Comparison of ENCODE assay signal across 18 mouse cellular contexts in the genomic region with DNA sequence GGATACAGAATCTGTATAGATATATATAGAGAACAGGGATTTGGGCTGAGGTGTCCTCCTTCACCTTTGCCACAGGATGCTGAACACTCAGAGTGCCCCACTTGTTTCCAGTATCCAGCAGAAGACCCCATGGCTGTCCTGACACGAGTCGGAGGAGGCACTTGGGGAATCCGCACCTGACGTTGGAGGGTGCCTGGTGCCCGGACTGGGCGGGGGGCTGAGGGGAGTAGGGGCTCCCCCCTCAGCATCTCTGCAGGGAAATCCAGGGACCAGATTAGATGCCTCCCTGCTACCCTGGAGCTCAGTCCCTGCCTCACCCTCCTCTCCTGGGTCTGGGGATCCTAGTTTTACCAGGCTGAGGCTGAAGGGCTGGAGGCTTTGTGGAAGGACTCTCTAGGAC. TPM values are rescaled to one million over a fixed set of nuclear protein-coding genes. Genes with fewer than 3 reads are reported as not detected.
A peak's percentile ranks its signal among the peaks of the same experiment; 100 is the strongest.
DNase-seq lines count a peak whose midpoint lies in the region; ATAC-seq lines count a peak whose summit lies in the region.
"Had no signal": no experiment of that assay in that cellular context is flagged by ENCODE, and none has a peak within 500 bp of the region (broad histone marks: within the 10 kb centered on the region; RNA-seq: fewer than 3 reads in every experiment).

No protein-coding gene starts in this region.

- no peak for ATAC-seq in heart, embryonic 16.5 days (replicated peaks; ENCODE audit: extremely low read depth, insufficient read depth, low FRiP score)
- no peak for ATAC-seq in liver, embryonic 13.5 days (ENCODE audit: low read depth)
- ATAC-seq in liver, embryonic 11.5 days (replicated peaks; ENCODE audit: low FRiP score), result no peak
- no peak for ATAC-seq in neural tube, embryonic 13.5 days (ENCODE audit: low read depth)
- ATAC-seq: forebrain, embryonic 14.5 days; intestine, postnatal 0 days had no signal

- no peak overlapping the region for H3K4me3 ChIP-seq in heart, embryonic 16.5 days (ENCODE audit: low read length)
- no peak overlapping the region for H3K4me3 ChIP-seq in liver, embryonic 13.5 days (replicated peaks)
- H3K4me3 ChIP-seq in liver, embryonic 11.5 days (ENCODE audit: low read depth, low read length), result no peak overlapping the region
- H3K4me3 ChIP-seq in neural tube, embryonic 13.5 days, result no peak overlapping the region
- H3K4me3 ChIP-seq: embryonic facial prominence, embryonic 13.5 days had no signal

- H3K27me3 ChIP-seq in heart, embryonic 16.5 days (ENCODE audit: control insufficient read depth, insufficient read depth, low read length), result no peaks in the 10 kb centered on the region
- peaks cover 7% of the 10 kb centered on the region; the same call in 1 of the 2 replicates for H3K27me3 ChIP-seq in liver, embryonic 13.5 days
- no peaks in the 10 kb centered on the region; the same call in 1 of the 2 replicates for H3K27me3 ChIP-seq in liver, embryonic 11.5 days (replicated peaks; ENCODE audit: control insufficient read depth, insufficient read depth, low read length)
- H3K27me3 ChIP-seq in neural tube, embryonic 13.5 days, result no peaks in the 10 kb centered on the region
- H3K27me3 ChIP-seq: CH12.LX; embryonic facial prominence, embryonic 13.5 days had no signal

- H3K4me2 ChIP-seq in heart, embryonic 16.5 days (ENCODE audit: low read depth, low read length), result no peak overlapping the region
- H3K4me2 ChIP-seq in liver, embryonic 13.5 days, result no peak overlapping the region
- no peak overlapping the region for H3K4me2 ChIP-seq in liver, embryonic 11.5 days
- H3K4me2 ChIP-seq in neural tube, embryonic 13.5 days, result no peak overlapping the region
- H3K4me2 ChIP-seq: embryonic facial prominence, embryonic 13.5 days had no signal

- H3K27ac ChIP-seq in heart, embryonic 16.5 days (ENCODE audit: low read length), result no peak overlapping the region
- H3K27ac ChIP-seq in liver, embryonic 13.5 days, result no peak overlapping the region; the same call in 1 of the 2 replicates
- no peak overlapping the region for H3K27ac ChIP-seq in liver, embryonic 11.5 days (ENCODE audit: low read depth, low read length)
- 0 out of 2 replicates have a peak overlapping the region, but pooled peaks have one; percentile 24 for H3K27ac ChIP-seq in neural tube, embryonic 13.5 days (replicated peaks)
- H3K27ac ChIP-seq: embryonic facial prominence, embryonic 13.5 days had no signal

- intact Hi-C loops in heart, postnatal 10 days (cut with DNase I), result no loop called here

- H3K4me1 ChIP-seq in heart, embryonic 16.5 days (ENCODE audit: control insufficient read depth, insufficient read depth, low read length), result peaks cover 40% of the 10 kb centered on the region
- peaks cover 61% of the 10 kb centered on the region for H3K4me1 ChIP-seq in liver, embryonic 13.5 days (replicated peaks)
- peaks cover 30% of the 10 kb centered on the region for H3K4me1 ChIP-seq in liver, embryonic 11.5 days (replicated peaks; ENCODE audit: control insufficient read depth, insufficient read depth, low read length)
- H3K4me1 ChIP-seq in neural tube, embryonic 13.5 days (replicated peaks), result peaks cover 17% of the 10 kb centered on the region

- peak; percentile 92 for DNase-seq in heart, adult 11 months
- no peak for DNase-seq in heart, postnatal 10 days
- no peak for DNase-seq in heart, adult 9 months (ENCODE audit: low spot score in 2 of 2)
- no peak for DNase-seq in liver, embryonic 13.5 days
- DNase-seq in liver, embryonic 11.5 days (ENCODE audit: low spot score), result no peak
- DNase-seq: adrenal gland, adult 2 months; adrenal gland, postnatal 25 days; cerebellum, adult 18-20 months; cerebellum, adult 9-11 months; cerebellum, postnatal 36 days; gastrocnemius, postnatal 10 days; kidney, adult 8-10 months had no signal

- H3K9me3 ChIP-seq in heart, embryonic 16.5 days (replicated peaks; ENCODE audit: control insufficient read depth, low read length), result no peaks in the 10 kb centered on the region
- H3K9me3 ChIP-seq in liver, embryonic 13.5 days (replicated peaks), result no peaks in the 10 kb centered on the region
- H3K9me3 ChIP-seq in liver, embryonic 11.5 days (ENCODE audit: control insufficient read depth, low read length), result no peaks in the 10 kb centered on the region
- H3K9me3 ChIP-seq in neural tube, embryonic 13.5 days, result no peaks in the 10 kb centered on the region
- H3K9me3 ChIP-seq: embryonic facial prominence, embryonic 13.5 days had no signal

- 75% methylated on average over 6 of the region's 6 CpGs for WGBS in heart, embryonic 16.5 days
- WGBS in liver, embryonic 13.5 days (ENCODE audit: insufficient replicate concordance), result 79% methylated on average over 6 of the region's 6 CpGs
- WGBS in liver, embryonic 11.5 days, result 90% methylated on average over 6 of the region's 6 CpGs
- WGBS in neural tube, embryonic 13.5 days, result 89% methylated on average over 6 of the region's 6 CpGs

- H3K36me3 ChIP-seq in heart, embryonic 16.5 days (ENCODE audit: control insufficient read depth, insufficient read depth), result no peaks in the 10 kb centered on the region
- H3K36me3 ChIP-seq in liver, embryonic 13.5 days, result no peaks in the 10 kb centered on the region; the same call in 1 of the 2 replicates
- no peaks in the 10 kb centered on the region for H3K36me3 ChIP-seq in liver, embryonic 11.5 days (ENCODE audit: control insufficient read depth, insufficient read depth, low read length)
- peaks cover 10% of the 10 kb centered on the region; the same call in 1 of the 2 replicates for H3K36me3 ChIP-seq in neural tube, embryonic 13.5 days

- 0 out of 2 replicates have a peak overlapping the region, but pooled peaks have one; percentile 24 for H3K9ac ChIP-seq in heart, embryonic 16.5 days (ENCODE audit: low read length)
- H3K9ac ChIP-seq in liver, embryonic 13.5 days, result 0 out of 2 replicates have a peak overlapping the region, but pooled peaks have one; percentile 10
- no peak overlapping the region for H3K9ac ChIP-seq in liver, embryonic 11.5 days (ENCODE audit: low read depth, low read length)
- H3K9ac ChIP-seq in neural tube, embryonic 13.5 days, result 0 out of 2 replicates have a peak overlapping the region, but pooled peaks have one; percentile 43
- H3K9ac ChIP-seq: embryonic facial prominence, embryonic 13.5 days had no signal

RNA-seq across cellular contexts. Expression of a gene that starts 7.0 kb away (rescaled TPM):
- total RNA-seq in heart, postnatal 10 days (2021), result 10 to 100 TPM; 32.2 to 37.4 TPM
- 8.5 and 13.7 TPM in 2 replicates for polyA plus RNA-seq in heart, embryonic 16.5 days (2015; fragmentation: Nextera tagmentation; extraction: Ambion mirVana)
- 0.37 and 0.83 TPM in 2 replicates for polyA plus RNA-seq in liver, embryonic 13.5 days (2015; fragmentation: Nextera tagmentation; extraction: Ambion mirVana)
- polyA plus RNA-seq in liver, embryonic 11.5 days (2014; fragmentation: Nextera tagmentation; extraction: Ambion mirVana), result 0.38 and 1.2 TPM in 2 replicates
- 0.71 and 1.4 TPM in 2 replicates for polyA plus RNA-seq in neural tube, embryonic 13.5 days (2015; fragmentation: Nextera tagmentation; extraction: Ambion mirVana)

RNA-seq across cellular contexts. Expression of a gene that starts 22.1 kb away (rescaled TPM):
- 100 to 1,000 TPM; 147 to 161 TPM for total RNA-seq in heart, postnatal 10 days (2021)
- 31.9 and 38.3 TPM in 2 replicates for polyA plus RNA-seq in heart, embryonic 16.5 days (2015; fragmentation: Nextera tagmentation; extraction: Ambion mirVana)
- 31.8 and 33.3 TPM in 2 replicates for polyA plus RNA-seq in liver, embryonic 13.5 days (2015; fragmentation: Nextera tagmentation; extraction: Ambion mirVana)
- polyA plus RNA-seq in liver, embryonic 11.5 days (2014; fragmentation: Nextera tagmentation; extraction: Ambion mirVana), result 52.2 and 57.7 TPM in 2 replicates
- polyA plus RNA-seq in neural tube, embryonic 13.5 days (2015; fragmentation: Nextera tagmentation; extraction: Ambion mirVana), result 57.1 and 58.8 TPM in 2 replicates

RNA-seq across cellular contexts. Expression of a gene that starts 55.9 kb away (rescaled TPM):
- total RNA-seq in heart, postnatal 10 days (2021), result 10 to 100 TPM; 61.4 to 63.6 TPM
- polyA plus RNA-seq in heart, embryonic 16.5 days (2015; fragmentation: Nextera tagmentation; extraction: Ambion mirVana), result 51.1 and 53.0 TPM in 2 replicates
- 33.4 and 36.8 TPM in 2 replicates for polyA plus RNA-seq in liver, embryonic 13.5 days (2015; fragmentation: Nextera tagmentation; extraction: Ambion mirVana)
- 51.3 and 55.8 TPM in 2 replicates for polyA plus RNA-seq in liver, embryonic 11.5 days (2014; fragmentation: Nextera tagmentation; extraction: Ambion mirVana)
- 96.1 and 104 TPM in 2 replicates for polyA plus RNA-seq in neural tube, embryonic 13.5 days (2015; fragmentation: Nextera tagmentation; extraction: Ambion mirVana)

RNA-seq across cellular contexts. Expression of a gene that starts 58.7 kb away (rescaled TPM):
- total RNA-seq in heart, postnatal 10 days (2021), result 10 to 100 TPM; 49.2 to 59.2 TPM
- polyA plus RNA-seq in heart, embryonic 16.5 days (2015; fragmentation: Nextera tagmentation; extraction: Ambion mirVana), result 44.1 and 49.2 TPM in 2 replicates
- polyA plus RNA-seq in liver, embryonic 13.5 days (2015; fragmentation: Nextera tagmentation; extraction: Ambion mirVana), result 9.8 and 10.7 TPM in 2 replicates
- 30.4 and 31.7 TPM in 2 replicates for polyA plus RNA-seq in liver, embryonic 11.5 days (2014; fragmentation: Nextera tagmentation; extraction: Ambion mirVana)
- 13.1 and 16.6 TPM in 2 replicates for polyA plus RNA-seq in neural tube, embryonic 13.5 days (2015; fragmentation: Nextera tagmentation; extraction: Ambion mirVana)
